Mouse (Mus musculus) lung, adult 2 months (tissue): Measurements from ENCODE around the gene Sh3bp5. TPM values are rescaled to one million over a fixed set of nuclear protein-coding genes. Genes with fewer than 3 reads are reported as not detected.

ENCODE experiments used
- DNase-seq: peaks from one replicate; pipeline ENCODE4 v3.0.0; 2022
- H3K4me1 ChIP-seq: fragments of 200-500 bp; 2 replicates; pipeline ENCODE4 v1.6.1; 2011; ENCODE audit warnings: low read length; ENCODE audit not compliant: control insufficient read depth, insufficient read depth
- H3K4me3 ChIP-seq: fragments of 200-500 bp; replicated peaks from 2 replicates; pipeline ENCODE3; 2011; ENCODE audit warnings: low read depth, mild to moderate bottlenecking, control low read depth, low read length; ENCODE audit errors: extremely low read depth
- CTCF ChIP-seq: fragments of 200-500 bp; IDR thresholded peaks from 2 replicates; pipeline ENCODE4 v1.5.1; 2011; ENCODE audit warnings: mild to moderate bottlenecking, low read length, control low read depth; ENCODE audit not compliant: insufficient read depth
- POLR2A ChIP-seq: fragments of 200-500 bp; IDR thresholded peaks from 2 replicates; pipeline ENCODE4 v1.6.1; 2011; ENCODE audit warnings: low read depth, mild to moderate bottlenecking, control low read depth, low read length, borderline replicate concordance; ENCODE audit errors: extremely low read depth
- WGBS: fragments of 180-500 bp; shearing (Covaris S2); methylation state at CpG from one replicate; pipeline ENCODE4 v1.1.7; 2018; 5-methylcytosine and 5-hydroxymethylcytosine counted together
- polyA plus RNA-seq: library from polyadenylated mRNA; depleted of rRNA; stranded (reverse); fragments of >200 nt; gene quantifications from 2 replicates; pipeline ENCODE4 v1.2.3, GENCODE M21; 2012

Sh3bp5 gene
- polyA plus RNA-seq, 1 experiment, result 50.1 TPM

- 34% methylated on average over 10 of the region's 10 CpGs for WGBS
- H3K4me1 ChIP-seq, result peaks cover 47% of the 10 kb centered on the region
- DNase-seq, result no peak
- no peak overlapping the region for H3K4me3 ChIP-seq
- TF ChIP-seq POLR2A, result no peak
- TF ChIP-seq CTCF, result no peak
Observed at GRCm38 (mm10) chr14:31412651-31413056, 23.2 kb downstream of the Sh3bp5 start.

GRCm38 (mm10) chr14:31410737-31411136 lies 25.1 kb downstream of the Sh3bp5 start:
- Histone ChIP-seq H3K4me3 (no peak overlapping the region), H3K4me1 (peaks cover 54% of the 10 kb centered on the region)
- no peak for DNase-seq
- no peak for TF ChIP-seq POLR2A
- WGBS, result 69% methylated on average over 4 of the region's 4 CpGs

GRCm38 (mm10) chr14:31410123-31410724 lies 25.7 kb downstream of the Sh3bp5 start:
- peaks cover 50% of the 10 kb centered on the region for H3K4me1 ChIP-seq
- TF ChIP-seq POLR2A (no peak), CTCF (no peak)
- H3K4me3 ChIP-seq, result no peak overlapping the region
- WGBS, result 50% methylated on average over 9 of the region's 9 CpGs
- DNase-seq, result no peak

GRCm38 (mm10) chr14:31408666-31409065 lies 27.2 kb downstream of the Sh3bp5 start:
- Histone ChIP-seq H3K4me3 (no peak overlapping the region), H3K4me1 (peaks cover 36% of the 10 kb centered on the region)
- no peak for TF ChIP-seq POLR2A
- no peak for TF ChIP-seq CTCF
- DNase-seq, result no peak
- 53% methylated on average over 8 of the region's 8 CpGs for WGBS

- 34% methylated on average over 6 of the region's 6 CpGs for WGBS
- no peak for DNase-seq
- H3K4me3 ChIP-seq, result no peak overlapping the region
Observed at GRCm38 (mm10) chr14:31407911-31408604, 27.8 kb downstream of the Sh3bp5 start.

GRCm38 (mm10) chr14:31407208-31407607 lies 28.7 kb downstream of the Sh3bp5 start:
- 56% methylated on average over 15 of the region's 15 CpGs for WGBS
- TF ChIP-seq POLR2A (no peak), CTCF (no peak)
- H3K4me3 ChIP-seq, result no peak overlapping the region
- peaks cover 25% of the 10 kb centered on the region for H3K4me1 ChIP-seq
- no peak for DNase-seq

More at GRCm38 (mm10) chr14:31407911-31408604, 27.8 kb downstream of the Sh3bp5 start:
- H3K4me1 ChIP-seq, result peaks cover 33% of the 10 kb centered on the region
- TF ChIP-seq CTCF, result no peak

- Histone ChIP-seq H3K4me3 (no peak overlapping the region), H3K4me1 (peaks cover 23% of the 10 kb centered on the region)
- WGBS, result 74% methylated on average over 12 of the region's 12 CpGs
- DNase-seq, result no peak
- TF ChIP-seq CTCF (no peak), POLR2A (no peak)
Observed at GRCm38 (mm10) chr14:31406154-31406810, 29.6 kb downstream of the Sh3bp5 start.

- TF ChIP-seq CTCF, result no peak
- TF ChIP-seq POLR2A, result no peak
- H3K4me1 ChIP-seq, result peaks cover 23% of the 10 kb centered on the region
Observed at GRCm38 (mm10) chr14:31405652-31406051, 30.2 kb downstream of the Sh3bp5 start.

GRCm38 (mm10) chr14:31404663-31405062 lies 31.2 kb downstream of the Sh3bp5 start:
- no peak for TF ChIP-seq CTCF
- 88% methylated on average over 4 of the region's 4 CpGs for WGBS
- H3K4me3 ChIP-seq, result no peak overlapping the region
- DNase-seq, result no peak
- peaks cover 23% of the 10 kb centered on the region for H3K4me1 ChIP-seq

More at GRCm38 (mm10) chr14:31405652-31406051, 30.2 kb downstream of the Sh3bp5 start:
- no peak overlapping the region for H3K4me3 ChIP-seq
- WGBS, result 70% methylated on average over 6 of the region's 6 CpGs
- DNase-seq, result no peak

- no peak for DNase-seq
- no peak overlapping the region for H3K4me3 ChIP-seq
- peaks cover 23% of the 10 kb centered on the region for H3K4me1 ChIP-seq
- TF ChIP-seq POLR2A (no peak), CTCF (no peak)
- 65% methylated on average over 8 of the region's 8 CpGs for WGBS
Observed at GRCm38 (mm10) chr14:31403995-31404394, 31.9 kb downstream of the Sh3bp5 start.
